Mouse (Mus musculus) CH12.LX (cell line): ENCODE results near the gene Kat7. TPM values are rescaled to one million over a fixed set of nuclear protein-coding genes. Genes with fewer than 3 reads are reported as not detected.
A peak's percentile ranks its signal among the peaks of the same experiment; 100 is the strongest.

Experiments used
- DNase-seq: peaks from one replicate; pipeline ENCODE4 v3.0.0-alpha.2; 2013; ENCODE audit errors: extremely low read depth
- H3K27ac ChIP-seq: 2 replicates; pipeline ENCODE4 v1.5.1; 2012; ENCODE audit warnings: low read depth, mild to moderate bottlenecking, control low read depth, moderate library complexity; ENCODE audit not compliant: insufficient read depth
- H3K27me3 ChIP-seq: replicated peaks from 2 replicates; pipeline ENCODE3; 2012; ENCODE audit warnings: inconsistent platforms
- H3K36me3 ChIP-seq, 2 experiments: replicated peaks in 1 of 2; 2 replicates each; pipeline versions ENCODE3 to v1.6.1; 2012; ENCODE audit warnings: inconsistent platforms in 1 of 2, low read length in 1 of 2, mild to moderate bottlenecking in 1 of 2, mixed read lengths in 1 of 2, moderate library complexity in 1 of 2; ENCODE audit not compliant: control insufficient read depth in 1 of 2, insufficient read depth in 1 of 2
- H3K4me1 ChIP-seq, 2 experiments: 2 replicates each; pipeline ENCODE4 v1.6.1; 2012; ENCODE audit warnings: inconsistent platforms in 1 of 2, moderate library complexity in 1 of 2; ENCODE audit not compliant: insufficient read depth in 2 of 2, control insufficient read depth in 1 of 2
- H3K4me2 ChIP-seq: 2 replicates; pipeline ENCODE4 v1.6.1; 2012; ENCODE audit warnings: low read depth, mild to moderate bottlenecking, control low read depth; ENCODE audit not compliant: poor library complexity, insufficient read depth, severe bottlenecking
- H3K4me3 ChIP-seq, 3 experiments: fragments of 150-350 bp in 1 of 3; sonication (generic) in 1 of 3; replicated peaks in 1 of 3; 2 replicates each; pipeline versions ENCODE3 to v1.5.1; 2011 to 2012; ENCODE audit warnings: low read depth in 2 of 3, low read length in 2 of 3, mild to moderate bottlenecking in 2 of 3, moderate library complexity in 2 of 3, control low read depth in 1 of 3, improper control_type of control experiment in 1 of 3, inconsistent platforms in 1 of 3, mixed read lengths in 1 of 3; ENCODE audit not compliant: poor library complexity in 1 of 3
- H3K79me2 ChIP-seq: replicated peaks from 2 replicates; pipeline ENCODE4 v1.6.1; 2012; ENCODE audit warnings: mild to moderate bottlenecking, moderate library complexity; ENCODE audit not compliant: control insufficient read depth, poor library complexity, insufficient read depth, severe bottlenecking; ENCODE audit errors: extremely low read depth
- H3K9ac ChIP-seq: 2 replicates; pipeline ENCODE4 v1.6.1; 2012; ENCODE audit warnings: low read depth, mild to moderate bottlenecking, control low read depth, moderate library complexity; ENCODE audit not compliant: insufficient read depth
- H3K9me3 ChIP-seq: replicated peaks from 2 replicates; pipeline ENCODE3; 2012; ENCODE audit warnings: low read length, inconsistent platforms, mixed read lengths
- BHLHE40 ChIP-seq: IDR thresholded peaks from 2 replicates; pipeline ENCODE4 v1.6.1; 2011; ENCODE audit warnings: mild to moderate bottlenecking, low read depth, low read length, improper control_type of control experiment
- CHD1 ChIP-seq: IDR thresholded peaks from 2 replicates; pipeline ENCODE4 v1.6.1; 2012; ENCODE audit warnings: low read depth, low read length, improper control_type of control experiment, inconsistent platforms
- CHD2 ChIP-seq: IDR thresholded peaks from 2 replicates; pipeline ENCODE4 v1.6.1; 2011; ENCODE audit warnings: low read length, improper control_type of control experiment
- CTCF ChIP-seq, 2 experiments: IDR thresholded peaks in 1 of 2; conservative IDR thresholded peaks in 1 of 2; 2 replicates each; pipeline ENCODE4 v1.5.1; 2011 to 2012; ENCODE audit warnings: low read depth in 2 of 2, low read length in 2 of 2, improper control_type of control experiment in 1 of 2, inconsistent platforms in 1 of 2, mild to moderate bottlenecking in 1 of 2, moderate library complexity in 1 of 2
- E2F4 ChIP-seq: IDR thresholded peaks from 2 replicates; pipeline ENCODE4 v1.6.1; 2011; ENCODE audit warnings: low read depth, low read length, improper control_type of control experiment; ENCODE audit not compliant: insufficient replicate concordance
- ELF1 ChIP-seq: IDR thresholded peaks from 2 replicates; pipeline ENCODE4 v1.6.1; 2014; ENCODE audit warnings: low read depth, mild to moderate bottlenecking, inconsistent platforms, low read length, improper control_type of control experiment
- EP300 ChIP-seq: IDR thresholded peaks from 2 replicates; pipeline ENCODE4 v1.6.1; 2011; ENCODE audit warnings: low read length, improper control_type of control experiment
- ETS1 ChIP-seq: conservative IDR thresholded peaks from 2 replicates; pipeline ENCODE4 v1.6.1; 2012; ENCODE audit warnings: low read depth, mild to moderate bottlenecking, inconsistent platforms, low read length, improper control_type of control experiment, moderate library complexity
- GABPA ChIP-seq: IDR thresholded peaks from 2 replicates; pipeline ENCODE4 v1.6.1; 2012; ENCODE audit warnings: low read depth, low read length, improper control_type of control experiment, inconsistent platforms; ENCODE audit not compliant: insufficient replicate concordance
- HCFC1 ChIP-seq: IDR thresholded peaks from 2 replicates; pipeline ENCODE4 v1.6.1; 2012; ENCODE audit warnings: low read depth, mild to moderate bottlenecking, inconsistent platforms, low read length, improper control_type of control experiment
- IRF4 ChIP-seq: IDR thresholded peaks from 2 replicates; pipeline ENCODE4 v1.6.1; 2014; ENCODE audit warnings: low read depth, mild to moderate bottlenecking, inconsistent platforms, low read length, improper control_type of control experiment
- JUN ChIP-seq: IDR thresholded peaks from 2 replicates; pipeline ENCODE4 v1.6.1; 2011; ENCODE audit warnings: low read depth, mild to moderate bottlenecking, low read length, improper control_type of control experiment, moderate library complexity; ENCODE audit not compliant: insufficient read depth
- JUND ChIP-seq: conservative IDR thresholded peaks from 2 replicates; pipeline ENCODE4 v1.6.1; 2011; ENCODE audit warnings: low read depth, low read length, improper control_type of control experiment
- KAT2A ChIP-seq: IDR thresholded peaks from 2 replicates; pipeline ENCODE4 v1.6.1; 2012; ENCODE audit warnings: low read length, improper control_type of control experiment, inconsistent platforms; ENCODE audit not compliant: insufficient replicate concordance
- MAFK ChIP-seq: IDR thresholded peaks from 2 replicates; pipeline ENCODE4 v1.6.1; 2011; ENCODE audit warnings: low read length, improper control_type of control experiment; ENCODE audit not compliant: insufficient replicate concordance
- MAX ChIP-seq: IDR thresholded peaks from 2 replicates; pipeline ENCODE4 v1.6.1; 2011; ENCODE audit warnings: low read length, improper control_type of control experiment
- MAZ ChIP-seq: IDR thresholded peaks from 2 replicates; pipeline ENCODE4 v1.6.1; 2012; ENCODE audit warnings: low read depth, mild to moderate bottlenecking, inconsistent platforms, low read length, improper control_type of control experiment, moderate library complexity
- MEF2A ChIP-seq: IDR thresholded peaks from 2 replicates; pipeline ENCODE4 v1.6.1; 2014; ENCODE audit warnings: low read depth, mild to moderate bottlenecking, inconsistent platforms, low read length, improper control_type of control experiment, borderline replicate concordance
- MXI1 ChIP-seq: IDR thresholded peaks from 2 replicates; pipeline ENCODE4 v1.6.1; 2011; ENCODE audit warnings: mild to moderate bottlenecking, low read depth, low read length, improper control_type of control experiment
- MYC ChIP-seq: IDR thresholded peaks from 2 replicates; pipeline ENCODE4 v1.6.1; 2011; ENCODE audit warnings: low read depth, mild to moderate bottlenecking, improper control_type of control experiment, low read length
- NELFE ChIP-seq: IDR thresholded peaks from 2 replicates; pipeline ENCODE4 v1.6.1; 2011; ENCODE audit warnings: low read depth, low read length, improper control_type of control experiment
- NRF1 ChIP-seq: IDR thresholded peaks from 2 replicates; pipeline ENCODE4 v1.6.1; 2014; ENCODE audit warnings: low read depth, mild to moderate bottlenecking, inconsistent platforms, low read length, improper control_type of control experiment, moderate library complexity
- PAX5 ChIP-seq: IDR thresholded peaks from 2 replicates; pipeline ENCODE4 v1.6.1; 2012; ENCODE audit warnings: low read length, inconsistent platforms, mixed read lengths
- POLR2A ChIP-seq: IDR thresholded peaks from 2 replicates; pipeline ENCODE4 v1.6.1; 2011; ENCODE audit warnings: low read depth, mild to moderate bottlenecking, improper control_type of control experiment, low read length
- POLR2AphosphoS2 ChIP-seq: IDR thresholded peaks from 2 replicates; pipeline ENCODE4 v1.6.1; 2011; ENCODE audit warnings: low read depth, low read length, improper control_type of control experiment
- RAD21 ChIP-seq: IDR thresholded peaks from 2 replicates; pipeline ENCODE4 v1.6.1; 2011; ENCODE audit warnings: low read depth, mild to moderate bottlenecking, low read length, improper control_type of control experiment, moderate library complexity
- RCOR1 ChIP-seq: conservative IDR thresholded peaks from 2 replicates; pipeline ENCODE4 v1.6.1; 2012; ENCODE audit warnings: low read depth, mild to moderate bottlenecking, inconsistent platforms, low read length, improper control_type of control experiment
- SIN3A ChIP-seq: IDR thresholded peaks from 2 replicates; pipeline ENCODE4 v1.6.1; 2012; ENCODE audit warnings: low read length, improper control_type of control experiment, inconsistent platforms
- SMC3 ChIP-seq: IDR thresholded peaks from 2 replicates; pipeline ENCODE4 v1.6.1; 2011; ENCODE audit warnings: low read depth, low read length, improper control_type of control experiment
- TBP ChIP-seq: conservative IDR thresholded peaks from 2 replicates; pipeline ENCODE4 v1.6.1; 2011; ENCODE audit warnings: low read depth, low read length, improper control_type of control experiment
- TCF12 ChIP-seq: IDR thresholded peaks from 2 replicates; pipeline ENCODE4 v1.6.1; 2014; ENCODE audit warnings: low read depth, mild to moderate bottlenecking, inconsistent platforms, low read length, improper control_type of control experiment
- UBTF ChIP-seq: IDR thresholded peaks from 2 replicates; pipeline ENCODE4 v1.6.1; 2012; ENCODE audit warnings: low read depth, mild to moderate bottlenecking, inconsistent platforms, low read length, improper control_type of control experiment, moderate library complexity
- USF1 ChIP-seq: IDR thresholded peaks from 2 replicates; pipeline ENCODE4 v1.6.1; 2014; ENCODE audit warnings: low read depth, mild to moderate bottlenecking, inconsistent platforms, low read length, improper control_type of control experiment
- USF2 ChIP-seq: conservative IDR thresholded peaks from 2 replicates; pipeline ENCODE4 v1.6.1; 2011; ENCODE audit warnings: low read depth, low read length, improper control_type of control experiment
- ZC3H11A ChIP-seq: IDR thresholded peaks from 2 replicates; pipeline ENCODE4 v1.6.1; 2012; ENCODE audit warnings: low read depth, mild to moderate bottlenecking, inconsistent platforms, low read length, improper control_type of control experiment
- ZKSCAN1 ChIP-seq: IDR thresholded peaks from 2 replicates; pipeline ENCODE4 v1.6.1; 2012; ENCODE audit warnings: low read depth, inconsistent platforms, low read length, improper control_type of control experiment, borderline replicate concordance
- ZMIZ1 ChIP-seq: IDR thresholded peaks from 2 replicates; pipeline ENCODE4 v1.6.1; 2012; ENCODE audit warnings: low read depth, mild to moderate bottlenecking, inconsistent platforms, low read length, improper control_type of control experiment
- ZNF384 ChIP-seq: IDR thresholded peaks from 2 replicates; pipeline ENCODE4 v1.6.1; 2012; ENCODE audit warnings: low read depth, low read length, improper control_type of control experiment, inconsistent platforms
- dilution Hi-C: fragments of 300-500 bp; cut with MboI; formaldehyde crosslinking; loops from 2 replicates; pipeline ENCODE4 v1.14.3; 2020; ENCODE audit warnings: low sequenced_read_pairs; ENCODE audit not compliant: extremely low pct_unique_long_range_greater_than_20kb, extremely low pct_ligation_motif_present
- in situ Hi-C: fragments of 300-500 bp; cut with MboI; formaldehyde crosslinking; loops from 3 replicates; pipeline ENCODE4 v1.14.3; 2019; ENCODE audit warnings: low sequenced_read_pairs, low pct_ligation_motif_present, low pct_unique_long_range_greater_than_20kb, mixed read lengths
- polyA plus RNA-seq: library from polyadenylated mRNA; unstranded; fragments of >175 nt; gene quantifications from 2 replicates; pipeline ENCODE4 v1.2.1, GENCODE M21; 2012; ENCODE audit warnings: low read depth; ENCODE audit not compliant: insufficient read length
- total RNA-seq, 2 experiments: library from RNA; depleted of rRNA; stranded (reverse); fragments of 300-350 nt in 1 of 2; fragments of >200 nt in 1 of 2; gene quantifications; 2 replicates each; pipeline ENCODE4 v1.2.3; 2012 to 2014

The Kat7 gene
- total and polyA plus RNA-seq, 3 experiments = 59.5 to 90.2 (median 66.7) TPM

DNA sequence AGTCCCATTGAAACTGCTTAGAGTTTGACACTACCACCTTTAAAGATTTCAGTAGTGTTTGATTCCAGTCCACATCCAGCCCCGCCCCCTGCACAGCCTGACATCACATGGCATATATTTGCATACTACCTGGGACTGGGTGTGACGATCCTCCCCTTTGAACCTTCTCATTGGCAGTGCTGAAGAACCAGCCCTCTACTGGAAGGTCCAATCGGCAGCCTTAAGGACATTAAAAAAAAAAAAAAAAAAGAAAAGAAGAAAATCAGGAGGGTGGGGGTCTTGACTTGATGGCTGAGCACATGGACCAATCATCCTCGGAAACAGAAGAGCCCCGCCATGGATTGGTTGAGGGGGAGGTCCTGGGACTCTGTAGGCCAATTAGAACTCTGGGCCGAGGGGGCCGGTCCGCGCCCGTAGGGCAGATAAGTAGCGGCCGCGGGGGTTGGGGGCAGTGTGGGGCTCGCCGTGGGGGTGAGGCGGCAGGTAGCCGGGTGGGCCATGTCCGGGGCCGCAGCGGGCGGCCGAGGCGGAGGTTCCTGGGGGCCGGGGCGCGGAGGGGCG is 26.6 kb upstream of the Kat7 start, which contains the start of gene Fam117a:
Gene Fam117a, plus strand, starts transcription at position 451 of the 561 bp plus-strand sequence.
- in situ Hi-C loops (no loop called here), dilution Hi-C loops (no loop called here)
- no peaks in the 10 kb centered on the region for H3K36me3 ChIP-seq
- no peaks in the 10 kb centered on the region for H3K79me2 ChIP-seq
- TF ChIP-seq MYC = peak; percentile 45; the same call in 1 of the 2 replicates
- TF ChIP-seq CHD2 = peak; percentile 91
- TF ChIP-seq ELF1 = no peak
- TF ChIP-seq ETS1 = no peak
- TF ChIP-seq POLR2AphosphoS2 = no peak
- no peak for TF ChIP-seq CTCF (conservative IDR thresholded peaks at IDR 0.05 in 1 of 2, IDR thresholded peaks at IDR 0.05 in 1 of 2; ENCODE audit: low read depth in 2 of 2, low read length in 2 of 2)
- 0 out of 2 replicates have a peak, but pooled peaks have one; percentile 50 for TF ChIP-seq TBP
- TF ChIP-seq RAD21 = no peak
- TF ChIP-seq E2F4 = no peak
- no peak for TF ChIP-seq UBTF
- TF ChIP-seq GABPA = no peak
- no peak for TF ChIP-seq NELFE
- TF ChIP-seq KAT2A = no peak
- TF ChIP-seq JUN = no peak
- peak; percentile 98 for TF ChIP-seq ZNF384
- TF ChIP-seq MAX = peak; percentile 85
- TF ChIP-seq EP300 = no peak; the same call in 1 of the 2 replicates
- no peak for TF ChIP-seq JUND
- TF ChIP-seq BHLHE40 = no peak; the same call in 1 of the 2 replicates
- TF ChIP-seq MAFK = no peak
- TF ChIP-seq SMC3 = no peak
- TF ChIP-seq USF2 = peak; percentile 60
- no peak for TF ChIP-seq ZKSCAN1
- 0 out of 2 replicates have a peak, but pooled peaks have one; percentile 39 for TF ChIP-seq ZMIZ1
- peak; percentile 60; the same call in 1 of the 2 replicates for TF ChIP-seq MXI1
- TF ChIP-seq USF1 = peak; percentile 73
- no peak for TF ChIP-seq PAX5
- no peak for TF ChIP-seq IRF4
- 0 out of 2 replicates have a peak, but pooled peaks have one; percentile 42 for TF ChIP-seq SIN3A
- peak; percentile 70; the same call in 1 of the 2 replicates for TF ChIP-seq POLR2A
- peak; percentile 81; the same call in 1 of the 2 replicates for TF ChIP-seq MAZ
- no peak for TF ChIP-seq RCOR1
- no peak for TF ChIP-seq CHD1
- 0 out of 2 replicates have a peak, but pooled peaks have one; percentile 25 for TF ChIP-seq TCF12
- no peak for TF ChIP-seq MEF2A
- TF ChIP-seq HCFC1 = peak; percentile 48
- no peak for TF ChIP-seq ZC3H11A
- no peak for TF ChIP-seq NRF1
- peak; percentile 88 for DNase-seq
- peak within 1 kb of the TSS; percentile 91 for H3K4me2 ChIP-seq
- peaks cover 76% of the 10 kb centered on the region for H3K27me3 ChIP-seq
- peaks cover 7 to 33% of the 10 kb centered on the region in 2 experiments; a peak in 3 of 4 replicates for H3K4me1 ChIP-seq
- no peak within 1 kb of the TSS for H3K27ac ChIP-seq
- peak within 1 kb of the TSS; percentile 40 to 66 (median 44) for H3K4me3 ChIP-seq
- peak within 1 kb of the TSS; percentile 41 for H3K9ac ChIP-seq
- no peaks in the 10 kb centered on the region for H3K9me3 ChIP-seq
